Mouse (Mus musculus) G1E (cell line): ENCODE measurements around the gene Sf3a1.

Source experiments
- CTCF ChIP-seq: IDR thresholded peaks from 2 replicates; pipeline ENCODE4 v1.5.1; 2012; ENCODE audit warnings: low read depth, low read length, inconsistent platforms, mixed read lengths
- GATA1 ChIP-seq: IDR thresholded peaks from 2 replicates; pipeline ENCODE4 v1.6.1; 2012; ENCODE audit warnings: borderline replicate concordance, low read length, inconsistent platforms, mixed read lengths
- GATA2 ChIP-seq: IDR thresholded peaks from 2 replicates; pipeline ENCODE4 v1.6.1; 2012; ENCODE audit warnings: low read depth, low read length, inconsistent platforms, borderline replicate concordance

- TF ChIP-seq CTCF (no peak), GATA1 (no peak), GATA2 (no peak)
These were observed 13.8 kb upstream of the Sf3a1 start for GRCm38 (mm10) chr11:4146381-4146780.
